Comparison of ENCODE assay signal across 10 mouse cellular contexts in the genomic region with DNA sequence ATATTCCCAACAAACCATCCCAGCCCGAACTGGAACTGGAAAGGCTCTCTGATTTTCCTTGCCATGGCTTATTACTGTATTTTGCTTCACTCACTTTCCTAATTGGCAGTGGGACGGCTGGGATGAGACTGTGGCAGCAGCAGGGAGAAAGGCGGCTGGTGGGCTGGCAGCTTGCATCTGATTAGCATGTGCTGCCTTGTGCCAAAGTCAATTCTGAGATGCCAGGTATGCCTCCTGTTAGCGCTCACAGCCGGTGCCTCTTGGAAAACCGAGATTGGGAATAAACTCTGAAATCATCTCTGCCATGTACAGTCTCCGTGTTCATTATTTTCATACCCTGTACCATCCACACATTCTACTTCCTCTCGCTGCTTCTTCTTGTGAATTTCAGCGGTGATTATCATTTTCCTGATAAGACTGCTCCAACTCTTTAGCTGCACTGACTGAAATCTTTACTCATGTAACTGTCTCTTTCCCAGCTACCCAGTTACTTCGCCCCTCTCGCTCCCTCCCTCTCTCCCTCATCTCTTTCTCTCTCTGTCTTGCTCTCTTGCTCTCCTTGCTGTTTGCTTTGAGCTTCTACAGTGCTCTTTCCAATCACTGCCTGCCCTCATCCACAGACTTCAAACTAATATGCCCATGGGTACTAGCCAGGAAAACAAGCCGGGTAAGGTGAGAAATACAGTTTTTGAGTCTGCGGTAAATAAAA.
DNase-seq lines count a peak whose midpoint lies in the region; ATAC-seq and TF ChIP-seq lines count a peak whose summit lies in the region.
"Had no signal": no experiment of that assay in that cellular context is flagged by ENCODE, and none has a peak within 500 bp of the region (broad histone marks: within the 10 kb centered on the region; RNA-seq: fewer than 3 reads in every experiment).

No protein-coding gene starts in this region.

- H3K9ac ChIP-seq in forebrain, embryonic 15.5 days (replicated peaks), result no peak overlapping the region
- no peak overlapping the region for H3K9ac ChIP-seq in forebrain, embryonic 11.5 days (ENCODE audit: low read length)
- no peak overlapping the region for H3K9ac ChIP-seq in forebrain, postnatal 0 days
- H3K9ac ChIP-seq: neural tube, embryonic 12.5 days had no signal

- TF ChIP-seq CTCF in forebrain, postnatal 0 days (IDR thresholded peaks at IDR 0.05; ENCODE audit: low read depth), result no peak

- no peaks in the 10 kb centered on the region for H3K9me3 ChIP-seq in forebrain, embryonic 15.5 days
- no peaks in the 10 kb centered on the region for H3K9me3 ChIP-seq in forebrain, embryonic 11.5 days (ENCODE audit: control insufficient read depth, low read length)
- H3K9me3 ChIP-seq in forebrain, postnatal 0 days (ENCODE audit: low read length), result no peaks in the 10 kb centered on the region
- H3K9me3 ChIP-seq: neural tube, embryonic 12.5 days had no signal

- 48% methylated on average over 13 of the region's 13 CpGs for WGBS in forebrain, embryonic 15.5 days
- WGBS in forebrain, embryonic 11.5 days, result 79% methylated on average over 13 of the region's 13 CpGs
- WGBS in forebrain, postnatal 0 days, result 43% methylated on average over 13 of the region's 13 CpGs

- DNase-seq in forebrain, embryonic 11.5 days (ENCODE audit: low spot score), result no peak
- DNase-seq in forebrain, postnatal 0 days, result peak; percentile 89
- DNase-seq in left cerebral cortex, adult 11 months (ENCODE audit: low spot score), result peak; percentile 53
- DNase-seq in right cerebral cortex, postnatal 25 days, result peak; percentile 68
- no peak for DNase-seq in B cell, adult 2 months
- no peak for DNase-seq in heart, postnatal 25 days (ENCODE audit: low spot score)
- no peak for DNase-seq in ovary, adult 18-20 months (ENCODE audit: low spot score)

- H3K4me1 ChIP-seq in forebrain, embryonic 15.5 days, result peaks cover 15% of the 10 kb centered on the region
- H3K4me1 ChIP-seq in forebrain, embryonic 11.5 days (replicated peaks; ENCODE audit: control insufficient read depth, insufficient read depth, low read length), result no peaks in the 10 kb centered on the region
- peaks cover 2% of the 10 kb centered on the region; the same call in 1 of the 2 replicates for H3K4me1 ChIP-seq in forebrain, postnatal 0 days (ENCODE audit: insufficient read depth)
- H3K4me1 ChIP-seq: neural tube, embryonic 12.5 days had no signal

- ATAC-seq in forebrain, embryonic 15.5 days (replicated peaks), result peak; percentile 97
- no peak for ATAC-seq in forebrain, embryonic 11.5 days (replicated peaks; ENCODE audit: low FRiP score)
- peak; percentile 96 for ATAC-seq in forebrain, postnatal 0 days
- ATAC-seq: Patski had no signal

- peak overlapping the region; percentile 78 for H3K27ac ChIP-seq in forebrain, embryonic 15.5 days (replicated peaks)
- no peak overlapping the region for H3K27ac ChIP-seq in forebrain, embryonic 11.5 days (ENCODE audit: low read depth, low read length)
- H3K27ac ChIP-seq in forebrain, postnatal 0 days (ENCODE audit: low read depth, low read length), result peak overlapping the region; percentile 69
- H3K27ac ChIP-seq: neural tube, embryonic 12.5 days had no signal

- H3K4me3 ChIP-seq in forebrain, embryonic 15.5 days, result no peak overlapping the region
- H3K4me3 ChIP-seq in forebrain, embryonic 11.5 days (ENCODE audit: low read depth, low read length), result no peak overlapping the region
- H3K4me3 ChIP-seq in forebrain, postnatal 0 days (ENCODE audit: low read depth, low read length), result no peak overlapping the region
- H3K4me3 ChIP-seq: neural tube, embryonic 12.5 days had no signal

- H3K27me3 ChIP-seq in forebrain, embryonic 15.5 days, result no peaks in the 10 kb centered on the region
- no peaks in the 10 kb centered on the region for H3K27me3 ChIP-seq in forebrain, embryonic 11.5 days (ENCODE audit: control insufficient read depth, insufficient read depth, low read length)
- no peaks in the 10 kb centered on the region for H3K27me3 ChIP-seq in forebrain, postnatal 0 days (ENCODE audit: insufficient read depth, low read length)
- H3K27me3 ChIP-seq: neural tube, embryonic 12.5 days had no signal

- 0 out of 2 replicates have a peak overlapping the region, but pooled peaks have one; percentile 9 for H3K4me2 ChIP-seq in forebrain, embryonic 15.5 days (replicated peaks)
- no peak overlapping the region for H3K4me2 ChIP-seq in forebrain, embryonic 11.5 days (ENCODE audit: low read depth, low read length, severe bottlenecking)
- 0 out of 2 replicates have a peak overlapping the region, but pooled peaks have one; percentile 5 for H3K4me2 ChIP-seq in forebrain, postnatal 0 days (ENCODE audit: low read depth)
- H3K4me2 ChIP-seq: neural tube, embryonic 12.5 days had no signal

- intact Hi-C loops in heart, postnatal 25 days (cut with DNase I), result no loop called here

- no peaks in the 10 kb centered on the region for H3K36me3 ChIP-seq in forebrain, embryonic 15.5 days
- no peaks in the 10 kb centered on the region for H3K36me3 ChIP-seq in forebrain, embryonic 11.5 days (ENCODE audit: control insufficient read depth, insufficient read depth, low read length)
- no peaks in the 10 kb centered on the region for H3K36me3 ChIP-seq in forebrain, postnatal 0 days (ENCODE audit: insufficient read depth)
- H3K36me3 ChIP-seq: neural tube, embryonic 12.5 days had no signal

Comparison
In these comparisons a context has a peak if more than half of its experiments do, and no peak if none do; other contexts are left out.
1. DNase-seq: peak in forebrain, postnatal 0 days (single experiment), left cerebral cortex, adult 11 months (single experiment) and right cerebral cortex, postnatal 25 days (single experiment); none in forebrain, embryonic 11.5 days (single experiment), B cell, adult 2 months (0 of 2), heart, postnatal 25 days (single experiment) and ovary, adult 18-20 months (single experiment).